Mouse (Mus musculus): ENCODE measurements around the gene Vmn1r233. TPM values are rescaled to one million over a fixed set of nuclear protein-coding genes. Genes with fewer than 3 reads are reported as not detected.

The Vmn1r233 gene
- polyA plus RNA-seq, 1 experiment from 2014 or later, result not detected

- H3K36me3 ChIP-seq (ENCODE audit: control insufficient read depth, insufficient read depth, low read length), result no peaks in the 10 kb centered on the region
- H3K27ac ChIP-seq (ENCODE audit: low read length), result no peak overlapping the region
- peak overlapping the region; percentile 75 for H3K4me2 ChIP-seq (replicated peaks; ENCODE audit: low read depth, low read length)
- ATAC-seq (ENCODE audit: insufficient number of reproducible peaks, insufficient read depth, low FRiP score, low read depth), result no peak
- no peaks in the 10 kb centered on the region for H3K9me3 ChIP-seq (ENCODE audit: control insufficient read depth, low read depth, low read length)
- no peaks in the 10 kb centered on the region for H3K27me3 ChIP-seq (ENCODE audit: control insufficient read depth, insufficient read depth, low read length)
- peak overlapping the region; percentile 82 for H3K9ac ChIP-seq (replicated peaks; ENCODE audit: low read depth, low read length)
- H3K4me3 ChIP-seq (ENCODE audit: low read depth, low read length), result peak overlapping the region; percentile 71
- peaks cover 14% of the 10 kb centered on the region for H3K4me1 ChIP-seq (ENCODE audit: control insufficient read depth, insufficient read depth, low read length)
Measured at GRCm38 (mm10) chr17:20946636-20947035, 49.6 kb downstream of the Vmn1r233 start.

GRCm38 (mm10) chr17:20946026-20946565, 50.2 kb downstream of the Vmn1r233 start:
- WGBS, result under 1% methylated on average over 13 of the region's 13 CpGs
- Histone ChIP-seq H3K9ac (replicated peaks; ENCODE audit: low read depth, low read length) (peak overlapping the region; percentile 82), H3K4me2 (replicated peaks; ENCODE audit: low read depth, low read length) (peak overlapping the region; percentile 75), H3K36me3 (ENCODE audit: control insufficient read depth, insufficient read depth, low read length) (no peaks in the 10 kb centered on the region), H3K9me3 (ENCODE audit: control insufficient read depth, low read depth, low read length) (no peaks in the 10 kb centered on the region), H3K4me3 (ENCODE audit: low read depth, low read length) (peak overlapping the region; percentile 71), H3K27me3 (ENCODE audit: control insufficient read depth, insufficient read depth, low read length) (no peaks in the 10 kb centered on the region), H3K27ac (ENCODE audit: low read length) (peak overlapping the region; percentile 92), H3K4me1 (ENCODE audit: control insufficient read depth, insufficient read depth, low read length) (peaks cover 14% of the 10 kb centered on the region)
- ATAC-seq (ENCODE audit: insufficient number of reproducible peaks, insufficient read depth, low FRiP score, low read depth), result no peak

GRCm38 (mm10) chr17:20944985-20945891, 51.0 kb downstream of the Vmn1r233 start, which contains the start of gene Ppp2r1a:
Ppp2r1a (plus strand) TSS chr17:20945311.
- ATAC-seq (ENCODE audit: insufficient number of reproducible peaks, insufficient read depth, low FRiP score, low read depth), result peak; percentile 98
- H3K27ac ChIP-seq (ENCODE audit: low read length), result peak within 1 kb of the TSS; percentile 92
- peak within 1 kb of the TSS; percentile 71 for H3K4me3 ChIP-seq (ENCODE audit: low read depth, low read length)
- no peaks in the 10 kb centered on the region for H3K27me3 ChIP-seq (ENCODE audit: control insufficient read depth, insufficient read depth, low read length)
- peaks cover 14% of the 10 kb centered on the region for H3K4me1 ChIP-seq (ENCODE audit: control insufficient read depth, insufficient read depth, low read length)
- no peaks in the 10 kb centered on the region for H3K9me3 ChIP-seq (ENCODE audit: control insufficient read depth, low read depth, low read length)
- H3K4me2 ChIP-seq (replicated peaks; ENCODE audit: low read depth, low read length), result peak within 1 kb of the TSS; percentile 75
- H3K9ac ChIP-seq (replicated peaks; ENCODE audit: low read depth, low read length), result peak within 1 kb of the TSS; percentile 82
- H3K36me3 ChIP-seq (ENCODE audit: control insufficient read depth, insufficient read depth, low read length), result no peaks in the 10 kb centered on the region
- WGBS, result under 1% methylated on average over 69 of the region's 69 CpGs

- no peaks in the 10 kb centered on the region for H3K9me3 ChIP-seq (ENCODE audit: control insufficient read depth, low read depth, low read length)
- H3K27me3 ChIP-seq (ENCODE audit: control insufficient read depth, insufficient read depth, low read length), result no peaks in the 10 kb centered on the region
- no peaks in the 10 kb centered on the region for H3K36me3 ChIP-seq (ENCODE audit: control insufficient read depth, insufficient read depth, low read length)
- H3K9ac ChIP-seq (replicated peaks; ENCODE audit: low read depth, low read length), result peak overlapping the region; percentile 55
- H3K27ac ChIP-seq (ENCODE audit: low read length), result peak overlapping the region; percentile 82
- no peak for ATAC-seq (ENCODE audit: insufficient number of reproducible peaks, insufficient read depth, low FRiP score, low read depth)
- H3K4me3 ChIP-seq (ENCODE audit: low read depth, low read length), result peak overlapping the region; percentile 71
- peak overlapping the region; percentile 53 for H3K4me2 ChIP-seq (replicated peaks; ENCODE audit: low read depth, low read length)
- H3K4me1 ChIP-seq (ENCODE audit: control insufficient read depth, insufficient read depth, low read length), result peaks cover 14% of the 10 kb centered on the region
- WGBS, result 47% methylated on average over 3 of the region's 3 CpGs
Measured at GRCm38 (mm10) chr17:20944226-20944625, 52.0 kb downstream of the Vmn1r233 start.

Other genes starting within 250 kb of the Vmn1r233 start
- gene Vmn1r228, start 210.3 kb downstream of the Vmn1r233 start, polyA plus RNA-seq (2014; fragmentation: Nextera tagmentation; extraction: Ambion mirVana), result not detected in 2 replicates
- 0.03 TPM in 1 of 2 replicates, not detected in the other for gene Vmn1r229, start 184.9 kb downstream of the Vmn1r233 start, polyA plus RNA-seq (2014; fragmentation: Nextera tagmentation; extraction: Ambion mirVana)
- gene Vmn1r230, start 156.0 kb downstream of the Vmn1r233 start, polyA plus RNA-seq (2014; fragmentation: Nextera tagmentation; extraction: Ambion mirVana), result not detected in 2 replicates
- not detected in 2 replicates for gene Vmn1r231, start 91.4 kb downstream of the Vmn1r233 start, polyA plus RNA-seq (2014; fragmentation: Nextera tagmentation; extraction: Ambion mirVana)
- gene Vmn1r232, start 76.8 kb downstream of the Vmn1r233 start, polyA plus RNA-seq (2014; fragmentation: Nextera tagmentation; extraction: Ambion mirVana), result not detected in 2 replicates
- gene Ppp2r1a, start 51.2 kb downstream of the Vmn1r233 start, polyA plus RNA-seq (2014; fragmentation: Nextera tagmentation; extraction: Ambion mirVana), result 429 and 450 TPM in 2 replicates
- 20.8 and 21.8 TPM in 2 replicates for gene Zfp160, start 12.4 kb upstream of the Vmn1r233 start, polyA plus RNA-seq (2014; fragmentation: Nextera tagmentation; extraction: Ambion mirVana)
- not detected in 2 replicates for gene Vmn1r234, start 229.6 kb upstream of the Vmn1r233 start, polyA plus RNA-seq (2014; fragmentation: Nextera tagmentation; extraction: Ambion mirVana)